Mouse (Mus musculus): ENCODE measurements around the gene Fbxo46. TPM values are rescaled to one million over a fixed set of nuclear protein-coding genes. Genes with fewer than 3 reads are reported as not detected.

Fbxo46 gene
- total and polyA plus RNA-seq, 2 experiments from 2014 or later: 6.2 to 13.1 TPM

DNA sequence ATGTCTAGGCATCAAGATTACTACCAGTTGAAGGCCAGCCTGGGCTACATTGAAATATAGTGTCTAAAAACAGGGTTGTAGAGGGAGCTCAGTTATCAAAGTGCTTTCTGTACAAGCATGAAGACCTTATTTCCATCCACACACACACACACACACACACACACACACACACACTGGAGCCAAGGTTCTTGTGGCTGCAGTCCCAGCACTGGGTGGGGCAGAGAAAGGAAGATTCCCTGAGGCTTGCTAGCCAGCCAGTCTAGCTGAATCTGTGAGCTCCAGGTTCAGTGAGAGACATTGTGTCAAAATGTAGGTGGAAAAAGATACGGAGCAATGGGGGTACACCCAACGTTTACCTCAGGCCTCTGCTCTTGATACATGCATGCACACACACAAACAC, 64.6 kb downstream of the Fbxo46 start:
- WGBS: 55% methylated on average over 2 of the region's 2 CpGs
- H3K9ac ChIP-seq (replicated peaks; ENCODE audit: low read depth, low read length): no peak overlapping the region
- H3K27ac ChIP-seq (ENCODE audit: low read depth): peak overlapping the region; percentile 69
- peaks cover 24% of the 10 kb centered on the region for H3K4me1 ChIP-seq (ENCODE audit: control insufficient read depth, insufficient read depth)
- H3K4me3 ChIP-seq (ENCODE audit: low read depth, low read length): no peak overlapping the region
- no peaks in the 10 kb centered on the region for H3K9me3 ChIP-seq (replicated peaks; ENCODE audit: control insufficient read depth, low read length)
- TF ChIP-seq EP300 (IDR thresholded peaks at IDR 0.05; ENCODE audit: low read depth) (no peak), CTCF (IDR thresholded peaks at IDR 0.05; ENCODE audit: low read depth) (no peak)
- DNase-seq (ENCODE audit: low spot score) (no peak), ATAC-seq (ENCODE audit: insufficient read depth, low read depth) (no peak)
- H3K4me2 ChIP-seq (ENCODE audit: low read depth, low read length): no peak overlapping the region
- H3K27me3 ChIP-seq (ENCODE audit: control insufficient read depth, insufficient read depth, low read length): peaks cover 8% of the 10 kb centered on the region; the same call in 1 of the 2 replicates
- H3K36me3 ChIP-seq (replicated peaks; ENCODE audit: control insufficient read depth, insufficient read depth, low read length): no peaks in the 10 kb centered on the region; the same call in none of the 2 replicates

DNA sequence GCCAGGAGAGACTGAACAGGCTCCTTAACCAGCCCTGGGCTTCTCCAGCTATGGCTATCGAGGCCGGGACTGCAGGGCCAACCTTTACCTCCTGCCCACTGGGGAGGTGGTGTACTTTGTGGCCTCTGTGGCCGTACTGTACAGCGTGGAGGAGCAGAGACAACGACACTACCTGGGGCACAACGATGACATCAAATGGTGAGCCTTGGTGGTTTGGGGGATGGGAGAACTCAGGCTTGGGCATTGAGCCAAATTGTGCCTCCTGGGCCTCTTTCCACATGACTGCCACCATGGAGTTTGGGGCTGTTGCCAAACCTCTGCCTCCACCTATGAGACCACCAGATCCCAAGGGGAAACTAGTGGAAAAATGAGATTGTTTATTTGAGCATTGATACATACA, 65.1 kb downstream of the Fbxo46 start:
- Histone ChIP-seq H3K27ac (ENCODE audit: low read depth) (peak overlapping the region; percentile 69), H3K27me3 (ENCODE audit: control insufficient read depth, insufficient read depth, low read length) (peaks cover 3% of the 10 kb centered on the region; the same call in 1 of the 2 replicates), H3K9ac (replicated peaks; ENCODE audit: low read depth, low read length) (no peak overlapping the region), H3K4me3 (ENCODE audit: low read depth, low read length) (no peak overlapping the region), H3K4me1 (ENCODE audit: control insufficient read depth, insufficient read depth) (peaks cover 20% of the 10 kb centered on the region), H3K36me3 (replicated peaks; ENCODE audit: control insufficient read depth, insufficient read depth, low read length) (no peaks in the 10 kb centered on the region; the same call in none of the 2 replicates), H3K9me3 (replicated peaks; ENCODE audit: control insufficient read depth, low read length) (no peaks in the 10 kb centered on the region), H3K4me2 (ENCODE audit: low read depth, low read length) (no peak overlapping the region)
- 27% methylated on average over 6 of the region's 6 CpGs for WGBS
- DNase-seq (ENCODE audit: low spot score) (peak; percentile 49), ATAC-seq (ENCODE audit: insufficient read depth, low read depth) (peak; percentile 55)
- TF ChIP-seq EP300 (IDR thresholded peaks at IDR 0.05; ENCODE audit: low read depth) (0 out of 2 replicates have a peak, but pooled peaks have one; percentile 30), CTCF (IDR thresholded peaks at IDR 0.05; ENCODE audit: low read depth) (no peak)

MicroRNAs within 50 kb of the gene (microRNA counts, 519-probe panel; counts per million panel counts)
- microRNA mmu-miR-330: not detected

Small RNA genes lying within 50 kb of the gene (microRNA-seq; reads per million reads assigned to microRNA genes)
- gene Mir3100 (2.9 reads per million, percentile 12 among the genes with 10 or more reads in this experiment), gene Mir330 (462 reads per million, percentile 73 among the genes with 10 or more reads in this experiment)

Other genes with a start within 250 kb of the Fbxo46 start
- gene Pglyrp1, start 248.5 kb upstream of the Fbxo46 start, total RNA-seq (2014; rRNA removed; ENCODE audit: low replicate concordance): 1.4 TPM in 1 of 2 replicates, not detected in the other
- 1.8 and 6.9 TPM in 2 replicates for gene Pglyrp1, start 248.5 kb upstream of the Fbxo46 start, polyA plus RNA-seq (2015; fragmentation: Nextera tagmentation; extraction: Ambion mirVana)
- gene Ccdc61, start 209.4 kb upstream of the Fbxo46 start, total RNA-seq (2014; rRNA removed; ENCODE audit: low replicate concordance): 26.9 and 30.9 TPM in 2 replicates
- 12.7 and 15.5 TPM in 2 replicates for gene Ccdc61, start 209.4 kb upstream of the Fbxo46 start, polyA plus RNA-seq (2015; fragmentation: Nextera tagmentation; extraction: Ambion mirVana)
- 0.61 and 1.3 TPM in 2 replicates for gene Nova2, start 194.0 kb upstream of the Fbxo46 start, total RNA-seq (2014; rRNA removed; ENCODE audit: low replicate concordance)
- gene Nova2, start 194.0 kb upstream of the Fbxo46 start, polyA plus RNA-seq (2015; fragmentation: Nextera tagmentation; extraction: Ambion mirVana): 0.37 and 0.41 TPM in 2 replicates
- gene Nanos2, start 132.5 kb upstream of the Fbxo46 start, total RNA-seq (2014; rRNA removed; ENCODE audit: low replicate concordance): not detected in 2 replicates
- not detected in 2 replicates for gene Nanos2, start 132.5 kb upstream of the Fbxo46 start, polyA plus RNA-seq (2015; fragmentation: Nextera tagmentation; extraction: Ambion mirVana)
- gene Mypop, start 128.6 kb upstream of the Fbxo46 start, total RNA-seq (2014; rRNA removed; ENCODE audit: low replicate concordance): 0.08 and 0.34 TPM in 2 replicates
- gene Mypop, start 128.6 kb upstream of the Fbxo46 start, polyA plus RNA-seq (2015; fragmentation: Nextera tagmentation; extraction: Ambion mirVana): 0.79 and 1.2 TPM in 2 replicates
- 50.0 and 51.3 TPM in 2 replicates for gene Irf2bp1, start 115.8 kb upstream of the Fbxo46 start, total RNA-seq (2014; rRNA removed; ENCODE audit: low replicate concordance)
- 7.1 and 7.3 TPM in 2 replicates for gene Irf2bp1, start 115.8 kb upstream of the Fbxo46 start, polyA plus RNA-seq (2015; fragmentation: Nextera tagmentation; extraction: Ambion mirVana)
- not detected in 2 replicates for gene Foxa3, start 96.3 kb upstream of the Fbxo46 start, total RNA-seq (2014; rRNA removed; ENCODE audit: low replicate concordance)
- gene Foxa3, start 96.3 kb upstream of the Fbxo46 start, polyA plus RNA-seq (2015; fragmentation: Nextera tagmentation; extraction: Ambion mirVana): 0.11 TPM in 1 of 2 replicates, not detected in the other
- gene Sympk, start 95.5 kb upstream of the Fbxo46 start, total RNA-seq (2014; rRNA removed; ENCODE audit: low replicate concordance): 68.8 and 72.0 TPM in 2 replicates
- 14.6 and 16.7 TPM in 2 replicates for gene Sympk, start 95.5 kb upstream of the Fbxo46 start, polyA plus RNA-seq (2015; fragmentation: Nextera tagmentation; extraction: Ambion mirVana)
- not detected in 2 replicates for gene Rsph6a, start 65.2 kb upstream of the Fbxo46 start, total RNA-seq (2014; rRNA removed; ENCODE audit: low replicate concordance)
- not detected in 2 replicates for gene Rsph6a, start 65.2 kb upstream of the Fbxo46 start, polyA plus RNA-seq (2015; fragmentation: Nextera tagmentation; extraction: Ambion mirVana)
- 71.6 and 76.4 TPM in 2 replicates for gene Dmwd, start 43.6 kb upstream of the Fbxo46 start, total RNA-seq (2014; rRNA removed; ENCODE audit: low replicate concordance)
- 10.6 and 10.9 TPM in 2 replicates for gene Dmwd, start 43.6 kb upstream of the Fbxo46 start, polyA plus RNA-seq (2015; fragmentation: Nextera tagmentation; extraction: Ambion mirVana)
- 184 and 253 TPM in 2 replicates for gene Dmpk, start 36.0 kb upstream of the Fbxo46 start, total RNA-seq (2014; rRNA removed; ENCODE audit: low replicate concordance)
- gene Dmpk, start 36.0 kb upstream of the Fbxo46 start, polyA plus RNA-seq (2015; fragmentation: Nextera tagmentation; extraction: Ambion mirVana): 97.0 and 98.5 TPM in 2 replicates
- gene Six5, start 25.3 kb upstream of the Fbxo46 start, total RNA-seq (2014; rRNA removed; ENCODE audit: low replicate concordance): 19.0 and 21.0 TPM in 2 replicates
- gene Six5, start 25.3 kb upstream of the Fbxo46 start, polyA plus RNA-seq (2015; fragmentation: Nextera tagmentation; extraction: Ambion mirVana): 3.8 and 4.0 TPM in 2 replicates
- gene Gm4969, start 1.5 kb upstream of the Fbxo46 start, total RNA-seq (2014; rRNA removed; ENCODE audit: low replicate concordance): 0.19 and 0.69 TPM in 2 replicates
- 0.21 and 0.38 TPM in 2 replicates for gene Gm4969, start 1.5 kb upstream of the Fbxo46 start, polyA plus RNA-seq (2015; fragmentation: Nextera tagmentation; extraction: Ambion mirVana)
- 4.4 and 4.9 TPM in 2 replicates for gene Qpctl, start 29.4 kb downstream of the Fbxo46 start, total RNA-seq (2014; rRNA removed; ENCODE audit: low replicate concordance)
- gene Qpctl, start 29.4 kb downstream of the Fbxo46 start, polyA plus RNA-seq (2015; fragmentation: Nextera tagmentation; extraction: Ambion mirVana): 7.3 and 7.9 TPM in 2 replicates
- 43.5 and 45.6 TPM in 2 replicates for gene Snrpd2, start 29.9 kb downstream of the Fbxo46 start, total RNA-seq (2014; rRNA removed; ENCODE audit: low replicate concordance)
- 84.9 and 89.8 TPM in 2 replicates for gene Snrpd2, start 29.9 kb downstream of the Fbxo46 start, polyA plus RNA-seq (2015; fragmentation: Nextera tagmentation; extraction: Ambion mirVana)
- 24.9 and 27.6 TPM in 2 replicates for gene Gipr, start 46.3 kb downstream of the Fbxo46 start, total RNA-seq (2014; rRNA removed; ENCODE audit: low replicate concordance)
- 5.4 and 7.0 TPM in 2 replicates for gene Gipr, start 46.3 kb downstream of the Fbxo46 start, polyA plus RNA-seq (2015; fragmentation: Nextera tagmentation; extraction: Ambion mirVana)
- 34.8 and 58.9 TPM in 2 replicates for gene Eml2, start 56.6 kb downstream of the Fbxo46 start, total RNA-seq (2014; rRNA removed; ENCODE audit: low replicate concordance)
- gene Eml2, start 56.6 kb downstream of the Fbxo46 start, polyA plus RNA-seq (2015; fragmentation: Nextera tagmentation; extraction: Ambion mirVana): 23.7 and 26.8 TPM in 2 replicates
- gene Gpr4, start 92.7 kb downstream of the Fbxo46 start, total RNA-seq (2014; rRNA removed; ENCODE audit: low replicate concordance): 3.5 and 10.6 TPM in 2 replicates
- 3.6 TPM in 2 replicates for gene Gpr4, start 92.7 kb downstream of the Fbxo46 start, polyA plus RNA-seq (2015; fragmentation: Nextera tagmentation; extraction: Ambion mirVana)
- gene Opa3, start 108.5 kb downstream of the Fbxo46 start, total RNA-seq (2014; rRNA removed; ENCODE audit: low replicate concordance): 52.9 and 56.4 TPM in 2 replicates
- gene Opa3, start 108.5 kb downstream of the Fbxo46 start, polyA plus RNA-seq (2015; fragmentation: Nextera tagmentation; extraction: Ambion mirVana): 37.6 and 40.5 TPM in 2 replicates
- gene Vasp, start 152.0 kb downstream of the Fbxo46 start, total RNA-seq (2014; rRNA removed; ENCODE audit: low replicate concordance): 115 and 127 TPM in 2 replicates
- gene Vasp, start 152.0 kb downstream of the Fbxo46 start, polyA plus RNA-seq (2015; fragmentation: Nextera tagmentation; extraction: Ambion mirVana): 67.7 and 72.2 TPM in 2 replicates
- not detected in 2 replicates for gene Ppm1n, start 160.2 kb downstream of the Fbxo46 start, total RNA-seq (2014; rRNA removed; ENCODE audit: low replicate concordance)
- gene Ppm1n, start 160.2 kb downstream of the Fbxo46 start, polyA plus RNA-seq (2015; fragmentation: Nextera tagmentation; extraction: Ambion mirVana): 0.47 and 0.56 TPM in 2 replicates
- 80.7 and 108 TPM in 2 replicates for gene Rtn2, start 162.8 kb downstream of the Fbxo46 start, total RNA-seq (2014; rRNA removed; ENCODE audit: low replicate concordance)
- 51.7 and 53.6 TPM in 2 replicates for gene Rtn2, start 162.8 kb downstream of the Fbxo46 start, polyA plus RNA-seq (2015; fragmentation: Nextera tagmentation; extraction: Ambion mirVana)
- 0.39 and 0.80 TPM in 2 replicates for gene Fosb, start 190.2 kb downstream of the Fbxo46 start, total RNA-seq (2014; rRNA removed; ENCODE audit: low replicate concordance)
- gene Fosb, start 190.2 kb downstream of the Fbxo46 start, polyA plus RNA-seq (2015; fragmentation: Nextera tagmentation; extraction: Ambion mirVana): 0.05 and 0.10 TPM in 2 replicates
- gene Ercc1, start 224.9 kb downstream of the Fbxo46 start, total RNA-seq (2014; rRNA removed; ENCODE audit: low replicate concordance): 26.2 and 40.5 TPM in 2 replicates
- gene Ercc1, start 224.9 kb downstream of the Fbxo46 start, polyA plus RNA-seq (2015; fragmentation: Nextera tagmentation; extraction: Ambion mirVana): 55.2 and 61.0 TPM in 2 replicates
- gene Cd3eap, start 239.6 kb downstream of the Fbxo46 start, total RNA-seq (2014; rRNA removed; ENCODE audit: low replicate concordance): 1.9 and 3.2 TPM in 2 replicates
- gene Cd3eap, start 239.6 kb downstream of the Fbxo46 start, polyA plus RNA-seq (2015; fragmentation: Nextera tagmentation; extraction: Ambion mirVana): 11.1 and 11.7 TPM in 2 replicates
- 11.8 and 13.5 TPM in 2 replicates for gene Ppp1r13l, start 239.9 kb downstream of the Fbxo46 start, total RNA-seq (2014; rRNA removed; ENCODE audit: low replicate concordance)
- gene Ppp1r13l, start 239.9 kb downstream of the Fbxo46 start, polyA plus RNA-seq (2015; fragmentation: Nextera tagmentation; extraction: Ambion mirVana): 12.0 and 14.0 TPM in 2 replicates